Mouse (Mus musculus): ENCODE results near the gene Auts2. TPM values are rescaled to one million over a fixed set of nuclear protein-coding genes. Genes with fewer than 3 reads are reported as not detected.

Gene Auts2
- polyA plus RNA-seq, 1 experiment from 2014 or later, result 71.4 TPM

GRCm38 (mm10) chr5:132323608-132324007 lies 219.5 kb downstream of the Auts2 start:
- no peak for DNase-seq (ENCODE audit: low spot score)

DNA sequence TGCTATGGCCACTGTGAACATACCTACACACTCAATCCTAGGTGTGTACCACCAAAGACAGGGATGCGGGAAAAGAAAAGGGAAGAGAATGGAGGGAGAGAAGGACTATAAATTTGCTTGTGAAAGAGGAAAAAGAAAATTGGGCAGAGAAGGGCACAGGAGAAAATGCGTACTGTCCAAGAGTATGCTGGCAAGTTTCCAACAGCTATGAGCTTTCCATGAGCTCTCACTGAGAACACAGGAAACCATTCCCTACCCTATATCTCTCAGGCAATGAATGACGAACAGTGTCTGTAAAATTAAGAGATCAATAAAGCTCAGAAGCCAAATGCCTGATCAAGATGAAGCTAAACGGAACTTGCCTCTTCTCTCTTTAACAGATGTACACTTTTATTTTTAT lies 220.2 kb downstream of the Auts2 start:
- H3K9ac ChIP-seq (ENCODE audit: low read length), result no peak overlapping the region
- ATAC-seq (replicated peaks; ENCODE audit: low FRiP score), result no peak
- DNase-seq (ENCODE audit: low spot score), result no peak
- no peak overlapping the region for H3K4me3 ChIP-seq (ENCODE audit: low read depth, low read length)
- H3K36me3 ChIP-seq (ENCODE audit: control insufficient read depth, insufficient read depth, low read length), result no peaks in the 10 kb centered on the region
- 81% methylated on average over 4 of the region's 4 CpGs for WGBS
- peak overlapping the region; percentile 37; the same call in 1 of the 2 replicates for H3K27ac ChIP-seq (ENCODE audit: low read depth, low read length)
- H3K27me3 ChIP-seq (ENCODE audit: control insufficient read depth, insufficient read depth, low read length), result no peaks in the 10 kb centered on the region
- H3K4me1 ChIP-seq (replicated peaks; ENCODE audit: control insufficient read depth, insufficient read depth, low read length), result peaks cover 28% of the 10 kb centered on the region
- H3K4me2 ChIP-seq (ENCODE audit: low read depth, low read length, severe bottlenecking), result no peak overlapping the region
- no peaks in the 10 kb centered on the region for H3K9me3 ChIP-seq (ENCODE audit: control insufficient read depth, low read length)

More at GRCm38 (mm10) chr5:132323608-132324007, 219.5 kb downstream of the Auts2 start:
- Histone ChIP-seq H3K4me3 (ENCODE audit: low read depth, low read length) (no peak overlapping the region), H3K27ac (ENCODE audit: low read depth, low read length) (peak overlapping the region; percentile 37; the same call in 1 of the 2 replicates), H3K4me1 (replicated peaks; ENCODE audit: control insufficient read depth, insufficient read depth, low read length) (peaks cover 28% of the 10 kb centered on the region), H3K9ac (ENCODE audit: low read length) (no peak overlapping the region), H3K9me3 (ENCODE audit: control insufficient read depth, low read length) (no peaks in the 10 kb centered on the region), H3K4me2 (ENCODE audit: low read depth, low read length, severe bottlenecking) (peak overlapping the region; percentile 5; the same call in 1 of the 2 replicates), H3K27me3 (ENCODE audit: control insufficient read depth, insufficient read depth, low read length) (no peaks in the 10 kb centered on the region), H3K36me3 (ENCODE audit: control insufficient read depth, insufficient read depth, low read length) (no peaks in the 10 kb centered on the region)
- WGBS, result 21% methylated on average over 4 of the region's 4 CpGs
- ATAC-seq (replicated peaks; ENCODE audit: low FRiP score), result peak; percentile 69

DNA sequence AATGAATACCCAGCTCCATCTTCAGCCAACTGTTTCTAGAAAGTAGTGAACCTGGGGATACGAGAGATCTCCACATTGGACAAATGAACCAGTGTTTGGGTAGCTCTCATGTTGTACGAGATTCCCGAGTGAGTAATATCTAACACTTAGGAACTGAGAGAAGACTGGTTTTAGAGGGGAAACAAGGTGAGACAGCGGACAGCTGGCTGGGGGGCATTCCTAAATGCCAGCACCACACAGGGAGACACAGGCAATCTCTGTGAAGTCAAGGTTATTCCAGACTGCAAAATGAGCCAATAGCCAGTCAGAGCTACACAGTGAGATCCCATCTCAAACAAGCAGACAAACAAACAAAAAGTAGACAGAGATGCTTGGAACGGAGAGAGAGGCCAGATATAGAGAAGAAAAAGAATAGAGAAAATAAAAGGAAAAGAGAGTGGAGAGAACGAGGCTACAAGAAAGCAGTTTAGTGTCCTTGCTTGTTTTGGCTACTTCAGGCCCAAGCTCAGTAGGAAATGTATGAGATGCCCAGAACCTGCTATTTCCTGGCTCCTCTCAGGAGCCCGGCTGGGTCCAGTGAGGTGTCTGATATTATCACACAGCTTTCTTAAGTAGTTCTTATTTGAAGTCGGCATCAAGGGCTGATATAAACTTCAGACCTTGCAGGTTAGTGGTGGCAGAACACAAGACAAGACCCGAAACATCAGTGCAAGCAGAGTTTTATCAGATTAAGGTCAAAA lies 224.9 kb downstream of the Auts2 start:
- peaks cover 11% of the 10 kb centered on the region for H3K4me1 ChIP-seq (replicated peaks; ENCODE audit: control insufficient read depth, insufficient read depth, low read length)
- H3K36me3 ChIP-seq (ENCODE audit: control insufficient read depth, insufficient read depth, low read length), result no peaks in the 10 kb centered on the region
- H3K27ac ChIP-seq (ENCODE audit: low read depth, low read length), result no peak overlapping the region
- ATAC-seq (replicated peaks; ENCODE audit: low FRiP score) (no peak), DNase-seq (ENCODE audit: low spot score) (no peak)
- no peak overlapping the region for H3K4me2 ChIP-seq (ENCODE audit: low read depth, low read length, severe bottlenecking)
- WGBS, result 89% methylated on average over 9 of the region's 9 CpGs
- no peak overlapping the region for H3K4me3 ChIP-seq (ENCODE audit: low read depth, low read length)
- H3K27me3 ChIP-seq (ENCODE audit: control insufficient read depth, insufficient read depth, low read length), result no peaks in the 10 kb centered on the region
- no peaks in the 10 kb centered on the region for H3K9me3 ChIP-seq (ENCODE audit: control insufficient read depth, low read length)
- H3K9ac ChIP-seq (ENCODE audit: low read length), result no peak overlapping the region

DNA sequence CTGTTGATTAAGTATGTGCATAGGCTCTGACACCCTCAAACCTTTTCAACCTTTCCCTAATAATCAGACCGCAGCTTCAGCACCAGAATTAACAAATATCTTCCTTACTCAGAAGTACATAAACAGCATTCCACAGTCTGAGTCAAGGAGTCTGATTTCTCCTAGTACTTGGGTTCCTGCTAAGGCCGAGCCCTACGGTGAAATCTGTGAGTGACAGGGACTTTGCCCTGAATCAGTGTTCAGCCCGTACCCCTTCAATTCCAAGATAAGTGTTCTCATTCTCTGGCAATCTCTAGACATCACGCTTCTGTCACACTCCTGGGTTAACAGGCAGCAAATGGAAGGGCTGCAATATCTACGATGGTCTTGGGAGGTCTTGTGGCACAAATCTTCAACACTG lies 226.2 kb downstream of the Auts2 start:
- ATAC-seq (replicated peaks; ENCODE audit: low FRiP score) (no peak), DNase-seq (ENCODE audit: low spot score) (no peak)
- Histone ChIP-seq H3K9ac (ENCODE audit: low read length) (no peak overlapping the region), H3K27me3 (ENCODE audit: control insufficient read depth, insufficient read depth, low read length) (no peaks in the 10 kb centered on the region), H3K4me3 (ENCODE audit: low read depth, low read length) (no peak overlapping the region), H3K36me3 (ENCODE audit: control insufficient read depth, insufficient read depth, low read length) (no peaks in the 10 kb centered on the region), H3K4me2 (ENCODE audit: low read depth, low read length, severe bottlenecking) (no peak overlapping the region), H3K4me1 (replicated peaks; ENCODE audit: control insufficient read depth, insufficient read depth, low read length) (peaks cover 7% of the 10 kb centered on the region; the same call in 1 of the 2 replicates), H3K9me3 (ENCODE audit: control insufficient read depth, low read length) (no peaks in the 10 kb centered on the region), H3K27ac (ENCODE audit: low read depth, low read length) (no peak overlapping the region)
- WGBS, result 49% methylated on average over 6 of the region's 6 CpGs

- no peak for ATAC-seq (replicated peaks; ENCODE audit: low FRiP score)
These were observed 228.8 kb downstream of the Auts2 start for GRCm38 (mm10) chr5:132314300-132314699.

GRCm38 (mm10) chr5:132307000-132307399 lies 236.1 kb downstream of the Auts2 start:
- Histone ChIP-seq H3K9ac (ENCODE audit: low read length) (no peak overlapping the region), H3K4me3 (ENCODE audit: low read depth, low read length) (no peak overlapping the region), H3K27ac (ENCODE audit: low read depth, low read length) (no peak overlapping the region), H3K27me3 (ENCODE audit: control insufficient read depth, insufficient read depth, low read length) (no peaks in the 10 kb centered on the region), H3K4me2 (ENCODE audit: low read depth, low read length, severe bottlenecking) (no peak overlapping the region), H3K4me1 (replicated peaks; ENCODE audit: control insufficient read depth, insufficient read depth, low read length) (peaks cover 11% of the 10 kb centered on the region; the same call in 1 of the 2 replicates), H3K36me3 (ENCODE audit: control insufficient read depth, insufficient read depth, low read length) (no peaks in the 10 kb centered on the region), H3K9me3 (ENCODE audit: control insufficient read depth, low read length) (no peaks in the 10 kb centered on the region)
- WGBS, result 84% methylated on average over 2 of the region's 2 CpGs
- ATAC-seq (replicated peaks; ENCODE audit: low FRiP score), result no peak
- DNase-seq (ENCODE audit: low spot score), result no peak

More at GRCm38 (mm10) chr5:132314300-132314699, 228.8 kb downstream of the Auts2 start:
- H3K4me3 ChIP-seq (ENCODE audit: low read depth, low read length), result no peak overlapping the region
- 63% methylated on average over 5 of the region's 5 CpGs for WGBS
- no peak overlapping the region for H3K4me2 ChIP-seq (ENCODE audit: low read depth, low read length, severe bottlenecking)
- DNase-seq (ENCODE audit: low spot score), result no peak
- no peak overlapping the region for H3K9ac ChIP-seq (ENCODE audit: low read length)
- H3K4me1 ChIP-seq (replicated peaks; ENCODE audit: control insufficient read depth, insufficient read depth, low read length), result peaks cover 7% of the 10 kb centered on the region; the same call in 1 of the 2 replicates
- H3K36me3 ChIP-seq (ENCODE audit: control insufficient read depth, insufficient read depth, low read length), result no peaks in the 10 kb centered on the region
- no peaks in the 10 kb centered on the region for H3K27me3 ChIP-seq (ENCODE audit: control insufficient read depth, insufficient read depth, low read length)
- no peak overlapping the region for H3K27ac ChIP-seq (ENCODE audit: low read depth, low read length)
- no peaks in the 10 kb centered on the region for H3K9me3 ChIP-seq (ENCODE audit: control insufficient read depth, low read length)

- peaks cover 11% of the 10 kb centered on the region; the same call in 1 of the 2 replicates for H3K4me1 ChIP-seq (replicated peaks; ENCODE audit: control insufficient read depth, insufficient read depth, low read length)
- H3K9ac ChIP-seq (ENCODE audit: low read length), result no peak overlapping the region
- 69% methylated on average over 5 of the region's 5 CpGs for WGBS
- no peak overlapping the region for H3K27ac ChIP-seq (ENCODE audit: low read depth, low read length)
- H3K27me3 ChIP-seq (ENCODE audit: control insufficient read depth, insufficient read depth, low read length), result no peaks in the 10 kb centered on the region
- DNase-seq (ENCODE audit: low spot score) (no peak), ATAC-seq (replicated peaks; ENCODE audit: low FRiP score) (no peak)
- no peak overlapping the region for H3K4me2 ChIP-seq (ENCODE audit: low read depth, low read length, severe bottlenecking)
- no peaks in the 10 kb centered on the region for H3K9me3 ChIP-seq (ENCODE audit: control insufficient read depth, low read length)
- H3K36me3 ChIP-seq (ENCODE audit: control insufficient read depth, insufficient read depth, low read length), result no peaks in the 10 kb centered on the region
- H3K4me3 ChIP-seq (ENCODE audit: low read depth, low read length), result no peak overlapping the region
These were observed 237.7 kb downstream of the Auts2 start for GRCm38 (mm10) chr5:132305354-132305934.

- no peak for ATAC-seq (replicated peaks; ENCODE audit: low FRiP score)
- no peaks in the 10 kb centered on the region for H3K36me3 ChIP-seq (ENCODE audit: control insufficient read depth, insufficient read depth, low read length)
- H3K9me3 ChIP-seq (ENCODE audit: control insufficient read depth, low read length), result no peaks in the 10 kb centered on the region
- peaks cover 18% of the 10 kb centered on the region; the same call in 1 of the 2 replicates for H3K4me1 ChIP-seq (replicated peaks; ENCODE audit: control insufficient read depth, insufficient read depth, low read length)
- WGBS, result 92% methylated on average over 4 of the region's 4 CpGs
- no peaks in the 10 kb centered on the region for H3K27me3 ChIP-seq (ENCODE audit: control insufficient read depth, insufficient read depth, low read length)
- H3K4me3 ChIP-seq (ENCODE audit: low read depth, low read length), result no peak overlapping the region
- no peak overlapping the region for H3K9ac ChIP-seq (ENCODE audit: low read length)
- H3K27ac ChIP-seq (ENCODE audit: low read depth, low read length), result no peak overlapping the region
- DNase-seq (ENCODE audit: low spot score), result no peak
- H3K4me2 ChIP-seq (ENCODE audit: low read depth, low read length, severe bottlenecking), result no peak overlapping the region
These were observed 240.4 kb downstream of the Auts2 start for GRCm38 (mm10) chr5:132302778-132303177.

Data from forebrain, embryonic 11.5 days (tissue).